ENCODE assay signal across 35 mouse cellular contexts in the genomic region with DNA sequence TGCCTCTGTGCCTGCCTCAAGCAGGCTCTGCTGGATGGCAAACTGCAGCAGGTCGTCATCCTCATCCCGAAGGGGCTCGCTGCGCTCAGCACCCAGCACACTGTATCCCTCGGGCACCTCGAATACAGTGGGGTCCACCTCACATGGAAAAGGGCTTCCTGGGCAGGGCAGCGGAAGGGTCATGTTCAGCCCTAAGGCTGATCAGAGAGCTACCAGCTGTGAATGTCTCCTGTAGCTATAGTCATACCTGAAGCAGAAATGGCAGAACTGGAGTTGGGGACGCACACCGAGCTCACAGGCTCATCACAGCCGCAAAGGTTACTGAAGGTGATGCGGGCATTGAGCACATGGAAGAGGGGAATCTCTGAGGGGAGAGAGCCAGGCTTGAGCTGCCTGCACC. TPM values are rescaled to one million over a fixed set of nuclear protein-coding genes. Genes with fewer than 3 reads are reported as not detected.
"Had no signal": no experiment of that assay in that cellular context is flagged by ENCODE, and none has a peak within 500 bp of the region (broad histone marks: within the 10 kb centered on the region; RNA-seq: fewer than 3 reads in every experiment).

No protein-coding gene starts in this region.

- H3K27ac ChIP-seq: embryonic facial prominence, embryonic 10.5 days; embryonic facial prominence, embryonic 12.5 days; embryonic facial prominence, embryonic 13.5 days; embryonic facial prominence, embryonic 15.5 days; forebrain, embryonic 10.5 days; forebrain, embryonic 12.5 days; forebrain, embryonic 13.5 days; forebrain, embryonic 15.5 days; gastrocnemius, adult 2 months; heart, adult 2 months; heart, embryonic 10.5 days; heart, embryonic 13.5 days had no signal

- H3K36me3 ChIP-seq: forebrain, embryonic 12.5 days; forebrain, embryonic 15.5 days; heart, embryonic 12.5 days; heart, embryonic 13.5 days had no signal

- H3K9me3 ChIP-seq: embryonic facial prominence, embryonic 10.5 days; embryonic facial prominence, embryonic 15.5 days; forebrain, embryonic 12.5 days; forebrain, embryonic 13.5 days; forebrain, embryonic 15.5 days; heart, embryonic 10.5 days; heart, embryonic 12.5 days had no signal

- H3K9ac ChIP-seq: embryonic facial prominence, embryonic 12.5 days; embryonic facial prominence, embryonic 13.5 days; embryonic facial prominence, embryonic 15.5 days; forebrain, embryonic 12.5 days; forebrain, embryonic 13.5 days; forebrain, embryonic 15.5 days; forebrain, postnatal 0 days; heart, embryonic 12.5 days; heart, embryonic 13.5 days had no signal

- DNase-seq: cerebellum, adult 9-10 months; cerebellum, postnatal 10 days; cerebellum, postnatal 36 days; embryo, embryonic 11 days; forebrain, postnatal 0 days; gastrocnemius, adult 2 months; gastrocnemius, postnatal 10 days; gastrocnemius, postnatal 14 days; gastrocnemius, postnatal 25 days; gastrocnemius, postnatal 36 days had no signal

- ATAC-seq: forebrain, embryonic 13.5 days; forebrain, embryonic 14.5 days; forebrain, embryonic 15.5 days; forebrain, postnatal 0 days had no signal

- H3K4me3 ChIP-seq: embryonic facial prominence, embryonic 10.5 days; embryonic facial prominence, embryonic 12.5 days; embryonic facial prominence, embryonic 13.5 days; embryonic facial prominence, embryonic 15.5 days; erythroblast, embryonic 14.5 days; forebrain, embryonic 10.5 days; forebrain, embryonic 12.5 days; forebrain, embryonic 13.5 days; forebrain, embryonic 15.5 days; gastrocnemius, adult 2 months; heart, adult 2 months; heart, embryonic 10.5 days; heart, embryonic 12.5 days; heart, embryonic 13.5 days had no signal

- H3K4me2 ChIP-seq: embryonic facial prominence, embryonic 12.5 days; embryonic facial prominence, embryonic 13.5 days; embryonic facial prominence, embryonic 15.5 days; forebrain, embryonic 12.5 days; forebrain, embryonic 13.5 days; forebrain, embryonic 15.5 days; heart, embryonic 11.5 days; heart, embryonic 12.5 days; heart, embryonic 13.5 days had no signal

RNA-seq across cellular contexts. Expression of gene AC109138.7, which starts 56.8 kb away (rescaled TPM):
- total RNA-seq: common myeloid progenitor, adult 5-6 weeks; forebrain, postnatal 0 days; gastrocnemius, adult 18-20 months; gastrocnemius, adult 2 months; gastrocnemius, adult 8-10 months; gastrocnemius, postnatal 10 days; gastrocnemius, postnatal 14 days; gastrocnemius, postnatal 25 days; gastrocnemius, postnatal 36 days; gastrocnemius, postnatal 4 days; granulocyte monocyte progenitor cell, adult 5-6 weeks; heart, adult 2 months had no signal
- polyA plus RNA-seq: cortical plate, adult 2 months; embryonic facial prominence, embryonic 10.5 days; embryonic facial prominence, embryonic 11.5 days; embryonic facial prominence, embryonic 12.5 days; embryonic facial prominence, embryonic 13.5 days; embryonic facial prominence, embryonic 14.5 days; embryonic facial prominence, embryonic 15.5 days; erythroblast, embryonic 14.5 days; forebrain, embryonic 10.5 days; forebrain, embryonic 12.5 days; forebrain, embryonic 13.5 days; forebrain, embryonic 14.5 days; forebrain, embryonic 15.5 days; forebrain, postnatal 0 days; frontal cortex, adult 2 months; gonadal fat pad, adult 2 months; heart, adult 2 months; heart, embryonic 10.5 days; heart, embryonic 11.5 days; heart, embryonic 12.5 days; heart, embryonic 13.5 days had no signal
